Mouse (Mus musculus) monocyte, adult 5-6 weeks (primary cell): ENCODE measurements around the gene Syt5. TPM values are rescaled to one million over a fixed set of nuclear protein-coding genes. Genes with fewer than 3 reads are reported as not detected.

Experiments used
- ATAC-seq: fragments of 153-309, 156-312 bp; replicated peaks from 2 replicates; pipeline ENCODE4 v1.8.0; 2017; ENCODE audit warnings: mild to moderate bottlenecking; ENCODE audit not compliant: low TSS enrichment, insufficient number of reproducible peaks, severe bottlenecking, poor library complexity, low FRiP score
- total RNA-seq: library from RNA; stranded (forward); fragments of 200-1000, 200-491, 200-594 nt; gene quantifications from 3 replicates; pipeline ENCODE4 v1.2.3, GENCODE M21; 2017

Syt5 gene
- total RNA-seq, 1 experiment from 2014 or later, result not detected

DNA sequence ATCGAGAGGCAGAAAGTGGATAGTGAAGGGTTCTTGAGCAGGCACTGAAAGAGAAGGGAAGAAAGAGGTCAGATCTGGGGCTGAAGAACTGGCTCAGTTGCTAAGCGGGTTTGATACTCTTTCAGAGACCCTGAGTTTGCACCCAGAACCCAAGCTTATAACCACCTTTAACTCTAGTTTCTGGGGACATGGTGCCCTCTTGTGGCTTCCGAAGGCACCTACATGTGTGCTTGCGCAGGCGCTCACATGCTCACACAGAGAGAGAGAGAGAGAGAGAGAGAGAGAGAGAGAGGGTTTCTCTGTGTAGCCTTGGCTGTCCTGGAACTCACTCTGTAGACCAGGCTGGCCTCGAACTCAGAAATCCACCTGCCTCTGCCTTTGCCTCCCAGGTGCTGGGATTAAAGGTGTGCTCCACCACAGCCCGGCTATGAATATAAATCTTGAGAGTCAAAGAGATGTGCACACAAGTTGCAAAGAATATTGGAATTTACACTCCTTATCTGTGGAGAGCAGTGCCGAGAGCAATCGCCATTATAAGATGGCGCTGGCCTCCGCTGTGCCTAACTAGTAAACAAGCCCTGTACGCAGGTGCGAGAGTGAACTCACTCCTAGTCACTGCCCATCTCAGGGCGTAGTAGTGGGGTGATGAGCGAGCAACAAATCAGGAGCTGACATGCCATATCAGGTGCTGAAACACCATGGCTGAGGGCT, 23.0 kb downstream of the Syt5 start, which contains the start of gene Tnni3:
TSS of gene Tnni3 (minus strand) at position 18 of the 711 bp plus-strand sequence.
- peak; percentile 57; the same call in 1 of the 2 replicates for ATAC-seq

DNA sequence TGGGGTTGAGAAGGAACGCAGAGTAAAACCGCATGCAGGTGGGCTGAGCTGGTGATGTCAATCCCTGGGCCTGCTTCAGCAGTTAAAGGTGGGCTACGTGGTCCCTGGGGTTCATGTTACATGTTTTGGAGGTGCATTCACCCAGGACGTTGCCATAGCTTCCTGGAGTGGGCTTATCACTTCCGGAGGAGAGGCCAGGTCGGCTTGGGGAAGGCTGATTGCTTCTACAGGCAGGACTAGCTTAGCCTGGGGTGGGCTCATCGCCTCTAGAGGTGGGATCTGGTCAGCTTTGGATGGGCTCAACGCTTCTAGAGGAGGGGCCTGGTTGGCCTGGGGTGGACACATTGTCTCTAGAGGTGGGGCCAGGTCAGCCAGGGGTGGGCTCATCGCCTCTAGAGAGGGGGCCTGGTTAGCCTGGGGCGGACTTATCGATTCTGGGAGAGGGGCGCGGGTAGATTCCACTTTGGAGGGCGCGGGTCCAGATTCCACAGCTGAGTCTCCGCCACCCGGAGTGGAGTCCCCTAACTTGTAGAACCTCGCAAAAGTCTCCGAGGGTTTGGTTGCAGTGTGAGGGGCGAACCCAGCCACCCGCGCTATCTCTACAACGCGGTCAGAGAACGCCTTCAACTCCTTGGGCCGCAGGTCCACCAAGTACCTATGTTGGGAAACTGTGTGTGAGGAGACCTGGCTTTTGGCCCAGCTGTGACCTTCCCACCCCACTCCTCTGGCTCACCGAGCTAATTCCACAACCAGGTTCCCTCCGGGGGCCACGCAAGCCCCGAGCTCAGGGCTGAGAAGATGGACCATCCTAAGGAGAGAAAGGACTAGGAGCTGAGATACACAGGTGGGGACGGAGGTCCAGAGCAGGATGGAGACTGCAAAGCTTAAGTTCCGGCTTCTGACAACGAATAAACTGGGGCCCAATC, 23.9 kb downstream of the Syt5 start:
- no peak for ATAC-seq

DNA sequence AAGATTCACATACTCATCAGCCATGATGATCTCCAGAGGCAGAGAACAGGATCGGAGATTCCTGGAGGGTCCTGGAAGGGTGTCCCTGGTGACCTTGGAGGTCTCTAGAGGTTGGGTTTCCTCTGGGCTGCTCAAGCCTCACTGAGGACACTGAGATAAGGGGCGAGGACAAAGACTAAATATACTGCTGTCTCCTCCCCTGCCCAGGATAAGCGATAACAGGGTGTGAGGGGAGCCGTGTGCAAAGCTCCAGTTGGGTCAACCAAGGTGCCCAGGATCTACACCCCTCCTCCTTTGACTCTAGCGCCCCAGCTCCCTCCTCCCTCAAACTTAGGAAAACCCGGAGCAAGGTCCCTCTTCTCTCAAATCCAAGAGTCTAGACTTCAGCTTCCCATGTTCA, 25.0 kb downstream of the Syt5 start:
- no peak for ATAC-seq

DNA sequence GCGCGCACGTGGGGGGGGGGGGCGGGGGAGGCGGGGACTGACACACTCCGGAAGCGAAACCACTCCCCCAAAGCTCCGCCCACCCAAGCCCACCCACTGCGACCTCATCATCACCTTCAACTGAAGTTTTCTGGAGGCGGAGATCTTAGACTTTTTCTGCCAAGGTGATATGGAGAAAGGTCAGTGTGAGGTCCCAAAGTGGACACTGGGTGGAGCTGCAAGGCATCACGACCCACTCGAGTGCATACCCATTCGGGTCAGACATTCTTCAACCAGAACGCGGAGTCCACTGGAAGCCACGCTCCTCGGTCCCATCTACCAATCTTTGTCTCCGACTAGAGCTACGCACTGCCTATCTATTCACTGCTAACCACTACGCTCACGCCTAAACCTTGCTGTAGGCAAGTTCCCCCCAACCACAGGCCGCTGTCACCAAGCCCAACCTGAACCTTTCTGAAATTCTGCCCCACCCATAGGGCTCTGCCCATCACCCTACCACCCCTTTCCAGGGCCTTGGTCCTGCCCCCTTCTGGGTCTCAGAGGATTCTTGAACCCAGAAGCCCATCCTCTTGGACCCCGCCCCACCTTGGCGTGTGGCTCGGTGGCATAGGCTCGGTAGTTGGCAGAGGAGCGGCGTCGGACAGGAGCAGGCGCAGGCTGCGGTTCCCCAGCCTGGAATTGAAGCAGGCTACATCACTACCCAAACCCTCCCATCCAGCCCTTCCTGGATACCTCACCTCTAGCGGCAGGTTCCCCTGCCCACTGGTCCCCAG, 25.9 kb downstream of the Syt5 start:
- no peak for ATAC-seq

DNA sequence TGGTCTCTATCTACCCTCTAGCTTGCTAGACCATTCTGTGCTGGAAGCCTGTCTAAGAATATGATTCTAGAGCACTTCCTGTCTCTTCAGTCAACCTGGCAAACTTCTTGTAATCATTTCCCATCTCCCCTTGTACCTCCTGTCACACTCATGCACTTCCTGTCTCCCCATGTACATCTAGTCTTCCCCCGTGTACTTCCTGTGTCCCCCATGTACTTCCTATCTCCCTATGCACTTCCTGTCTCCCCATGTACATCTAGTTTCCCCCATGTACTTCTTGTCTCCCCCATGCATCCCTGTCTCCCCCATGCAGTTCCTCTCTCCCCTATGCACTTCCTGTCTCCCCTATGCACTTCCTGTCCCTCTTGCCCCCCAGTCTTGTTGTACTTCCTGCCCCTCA, 28.9 kb downstream of the Syt5 start:
- ATAC-seq, result no peak

DNA sequence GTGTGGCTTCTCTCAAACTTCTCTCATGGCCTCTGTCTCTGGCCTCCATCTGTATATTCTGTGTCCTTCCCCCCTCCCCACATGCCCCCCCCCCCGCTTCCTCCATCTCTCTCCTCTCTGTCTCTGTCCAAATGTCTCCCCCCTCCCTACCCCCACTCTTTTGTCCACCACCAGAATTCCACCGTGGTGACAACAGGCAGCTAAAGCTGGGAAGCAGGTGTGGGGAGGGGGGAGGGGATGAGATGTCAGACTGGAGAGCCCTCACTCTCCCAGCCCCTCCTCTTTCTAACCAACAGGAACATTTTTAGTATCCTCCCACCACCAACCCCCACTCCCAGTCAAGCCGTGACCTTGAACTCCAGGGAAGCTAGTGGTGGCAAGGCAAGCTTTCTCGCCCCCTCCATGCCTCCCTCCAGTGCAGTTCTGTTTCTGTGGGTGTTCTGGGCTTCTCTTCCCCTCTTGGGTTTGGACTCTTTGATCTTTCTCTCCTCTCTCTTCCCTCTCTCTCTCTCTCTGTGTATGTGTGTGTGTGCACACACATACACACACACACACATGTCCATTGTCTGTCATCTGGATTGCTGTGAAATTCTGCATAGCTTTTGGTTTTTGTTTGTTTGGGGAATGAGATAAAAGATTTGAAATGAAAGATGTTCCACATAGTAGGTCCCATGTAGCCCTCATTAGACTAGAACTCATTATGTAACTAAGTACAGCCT, 30.9 kb downstream of the Syt5 start, which contains the start of gene Tnnt1:
TSS of gene Tnnt1 (minus strand) at position 51 of the 719 bp plus-strand sequence.
- ATAC-seq, result no peak

DNA sequence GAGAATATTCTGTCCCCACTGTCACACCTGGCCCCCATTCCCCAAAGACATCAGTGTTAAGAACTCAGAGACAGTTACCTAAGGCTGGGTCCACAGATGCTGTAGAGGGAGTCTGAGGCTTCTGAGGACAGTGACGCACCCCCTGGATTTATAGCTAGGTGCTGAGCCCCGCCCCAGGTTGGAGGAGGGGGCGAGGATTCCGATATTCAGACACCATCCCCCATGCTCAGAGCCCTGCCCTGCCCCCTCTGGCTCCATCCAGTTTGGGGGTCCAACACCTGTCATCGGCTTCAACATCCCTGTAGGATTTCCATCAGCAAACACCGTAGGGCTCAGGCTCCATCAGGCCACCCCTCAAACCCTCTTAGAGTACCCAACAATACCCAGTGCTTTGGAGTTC, 31.5 kb downstream of the Syt5 start:
- ATAC-seq, result no peak

DNA sequence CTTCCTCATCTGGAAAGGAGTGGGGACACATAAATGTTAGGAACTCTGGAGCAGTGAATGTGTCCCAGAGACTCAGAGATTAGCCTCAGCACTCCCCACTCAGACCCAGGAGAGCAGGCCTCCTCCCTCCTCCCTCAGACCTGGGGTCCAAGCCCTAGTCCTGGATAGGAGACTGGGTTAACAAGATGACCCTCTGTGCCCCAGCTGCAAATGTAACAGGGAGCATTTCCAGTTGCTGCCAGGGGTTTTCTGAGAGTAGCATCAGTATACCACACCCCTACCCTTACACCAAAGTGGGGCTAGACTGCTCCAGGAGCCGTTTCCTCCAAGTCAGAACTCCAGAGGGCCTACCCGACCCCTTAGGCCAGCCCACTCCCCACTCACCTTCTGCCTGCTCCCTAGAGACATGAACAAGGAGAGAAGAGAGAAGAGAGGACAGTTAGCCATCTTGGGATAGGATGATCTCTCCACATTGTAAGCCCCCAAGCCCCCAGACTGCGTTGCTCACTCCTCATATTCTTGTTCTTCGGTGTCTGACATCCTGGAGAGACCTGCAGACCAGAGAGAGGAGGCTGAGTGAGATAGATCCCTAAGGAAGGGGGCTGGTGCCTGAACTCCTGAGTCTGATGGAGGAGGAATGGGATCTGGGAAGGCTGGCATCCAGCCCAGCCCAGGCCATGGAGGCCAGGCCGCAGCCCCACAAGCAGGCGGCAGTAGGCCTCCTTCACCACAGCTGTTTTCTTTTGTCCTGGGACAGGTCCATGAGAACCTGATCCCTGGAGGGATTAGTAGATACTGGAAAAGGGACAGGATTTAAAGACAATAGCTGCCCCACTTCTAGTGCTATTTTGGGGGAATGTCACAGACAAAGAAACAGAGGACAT, 33.3 kb downstream of the Syt5 start:
- no peak for ATAC-seq

DNA sequence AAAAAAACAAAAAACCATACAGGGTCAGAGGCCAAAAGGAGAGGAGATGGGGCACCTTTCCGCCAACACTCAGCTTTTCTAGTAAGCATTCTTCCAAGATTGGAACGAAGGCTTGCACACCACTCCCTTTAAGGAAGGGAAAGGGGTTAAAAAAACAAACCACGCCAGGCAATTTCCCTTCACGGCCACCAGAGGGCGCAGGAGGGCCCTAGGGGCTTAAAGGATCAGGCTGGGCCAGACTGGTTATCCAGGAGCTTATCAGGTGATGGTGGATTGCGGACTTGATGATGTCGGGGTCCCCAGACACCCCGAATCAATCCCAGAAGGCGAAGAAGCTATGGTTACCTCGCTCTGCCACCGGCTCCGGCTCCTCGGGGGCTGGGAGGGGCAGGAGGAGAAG, 34.1 kb downstream of the Syt5 start:
- peak; percentile 60 for ATAC-seq

DNA sequence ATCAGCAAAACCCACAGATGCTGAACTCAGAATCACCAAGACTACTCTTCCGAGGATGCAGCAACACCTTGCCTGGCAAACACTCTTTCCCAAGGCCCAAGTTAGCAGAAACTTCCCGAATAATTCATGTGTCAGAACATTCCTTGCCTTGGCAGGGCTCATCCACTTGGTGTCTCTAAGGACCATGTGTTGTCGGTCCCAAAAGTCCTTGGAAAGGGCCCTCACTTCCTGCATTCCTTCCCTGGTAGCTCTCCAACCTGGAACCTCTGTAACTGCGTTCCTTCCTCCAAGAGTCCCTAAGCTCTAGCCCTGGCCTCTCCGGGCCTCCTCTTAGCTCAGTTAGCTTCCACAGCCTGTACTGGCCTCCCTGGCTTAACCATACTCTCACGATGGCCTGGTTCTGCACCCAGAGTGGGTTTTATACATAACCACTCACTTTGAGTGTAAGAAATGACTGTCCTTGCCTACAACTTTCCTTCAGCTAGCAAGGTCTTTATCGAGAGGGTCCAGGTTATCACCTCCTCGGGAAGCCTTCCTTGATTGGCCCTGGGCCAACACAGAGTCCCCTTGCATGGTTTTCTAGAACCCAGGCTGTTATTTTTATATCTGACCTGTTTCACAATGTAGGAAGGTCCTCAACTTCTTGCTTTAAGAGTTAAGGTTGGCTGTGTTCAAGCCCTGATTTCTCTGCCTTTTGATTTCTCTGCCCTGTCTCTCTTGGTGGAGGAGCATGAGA, 35.7 kb downstream of the Syt5 start:
- no peak for ATAC-seq

DNA sequence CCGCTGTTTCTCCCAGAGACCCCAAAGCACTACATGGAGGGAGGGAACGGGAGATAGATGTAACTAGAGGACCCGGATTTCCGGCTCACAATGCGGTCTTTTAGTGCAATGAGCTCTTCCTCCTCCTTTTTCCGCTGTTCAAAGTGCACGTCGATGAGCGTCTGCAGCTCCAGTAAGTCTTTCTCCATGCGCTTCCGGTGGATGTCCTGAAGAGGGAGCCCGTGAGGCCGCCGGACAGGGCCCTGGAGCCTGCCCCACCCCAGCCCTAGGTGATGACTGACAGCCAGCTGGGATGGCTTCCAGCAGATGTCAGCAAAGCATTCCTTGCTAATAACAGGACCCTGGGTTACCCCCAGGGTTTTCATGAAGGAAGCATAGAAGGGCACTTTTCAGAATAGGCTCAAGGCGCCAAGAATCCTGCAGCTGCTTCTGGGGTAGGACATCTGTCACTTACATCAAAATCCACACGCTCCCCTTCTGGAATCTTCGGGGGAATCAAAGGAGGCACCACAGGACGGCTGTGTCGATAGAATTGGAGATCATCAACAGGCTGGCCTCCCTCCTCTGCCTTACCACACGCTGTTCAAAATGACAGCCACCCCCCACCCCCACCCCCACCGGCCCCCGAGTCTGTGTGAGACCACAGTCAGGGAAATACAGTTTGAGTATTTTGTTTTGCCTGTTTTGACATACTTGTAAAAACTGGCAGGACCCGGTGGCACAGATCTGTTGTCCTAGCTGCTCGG, 37.3 kb downstream of the Syt5 start:
- peak; percentile 78 for ATAC-seq

DNA sequence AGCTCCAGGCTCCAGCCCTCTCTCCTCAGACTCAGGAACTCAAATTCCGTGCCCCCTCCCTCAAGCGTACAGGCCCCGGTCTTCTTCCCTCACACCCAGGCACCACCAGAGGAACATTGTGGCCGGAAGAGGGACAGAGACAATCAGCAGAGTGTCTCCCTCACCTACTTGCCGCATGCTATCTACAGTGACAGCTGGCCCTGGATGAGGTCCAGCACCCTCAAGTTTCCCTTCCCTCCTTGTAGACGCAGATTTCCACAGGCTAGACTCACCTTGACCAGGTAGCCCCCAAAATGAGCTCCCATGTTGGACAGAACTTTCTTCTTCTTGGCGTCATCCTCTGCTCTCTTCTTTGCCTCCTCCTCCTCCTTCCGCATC, 38.6 kb downstream of the Syt5 start:
- ATAC-seq, result no peak

DNA sequence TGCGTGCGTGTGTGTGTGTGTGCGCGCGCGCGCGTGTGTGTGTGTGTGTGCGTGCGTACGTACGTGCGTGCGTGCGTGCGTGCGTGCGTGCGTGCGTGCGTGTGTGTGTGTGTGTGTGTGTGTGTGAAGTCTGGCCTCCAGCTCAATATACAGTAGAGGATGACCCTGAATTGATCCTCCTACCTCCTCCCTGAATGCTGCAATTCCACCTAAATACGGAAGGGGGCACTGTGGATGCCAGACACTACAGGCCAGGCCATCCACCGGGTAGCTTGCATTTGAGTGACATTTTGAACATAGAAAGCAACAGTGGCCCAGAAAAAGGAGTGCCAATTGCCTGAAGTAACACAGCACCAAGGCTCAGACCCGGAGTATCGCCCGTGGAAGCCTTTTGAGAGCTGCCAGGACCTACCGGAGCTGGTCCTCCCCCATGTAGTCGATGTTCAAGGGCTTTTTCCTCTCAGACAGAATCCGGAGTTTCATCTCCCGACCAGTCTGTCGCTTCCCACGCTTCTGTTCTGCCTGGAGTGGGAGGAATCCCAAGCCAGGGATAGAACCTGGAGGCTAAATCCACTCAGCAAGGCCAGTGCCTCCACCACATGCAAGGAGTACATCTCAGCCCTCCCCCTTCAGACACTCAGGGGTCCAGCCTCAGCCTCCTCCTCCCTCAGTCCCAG, 39.1 kb downstream of the Syt5 start:
- no peak for ATAC-seq

DNA sequence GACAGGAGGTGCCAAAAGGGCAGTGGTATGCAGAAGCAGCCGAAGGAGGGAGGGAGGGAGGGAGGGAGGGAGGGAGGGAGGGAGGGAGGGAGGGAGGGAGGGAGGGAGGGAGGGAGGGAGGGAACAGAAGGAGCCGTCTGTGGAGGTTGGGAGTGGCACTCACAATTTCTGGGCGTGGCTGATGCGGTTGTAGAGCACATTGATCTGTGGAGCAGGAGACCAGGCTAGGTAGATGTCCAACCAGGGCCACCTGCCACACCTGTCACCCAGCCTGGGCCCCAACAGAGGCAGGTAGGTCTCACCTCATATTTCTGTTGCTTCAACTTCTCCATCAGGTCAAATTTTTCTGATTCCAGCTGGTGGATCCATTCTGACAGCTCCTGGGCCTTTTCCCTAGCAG, 40.1 kb downstream of the Syt5 start:
- no peak for ATAC-seq

DNA sequence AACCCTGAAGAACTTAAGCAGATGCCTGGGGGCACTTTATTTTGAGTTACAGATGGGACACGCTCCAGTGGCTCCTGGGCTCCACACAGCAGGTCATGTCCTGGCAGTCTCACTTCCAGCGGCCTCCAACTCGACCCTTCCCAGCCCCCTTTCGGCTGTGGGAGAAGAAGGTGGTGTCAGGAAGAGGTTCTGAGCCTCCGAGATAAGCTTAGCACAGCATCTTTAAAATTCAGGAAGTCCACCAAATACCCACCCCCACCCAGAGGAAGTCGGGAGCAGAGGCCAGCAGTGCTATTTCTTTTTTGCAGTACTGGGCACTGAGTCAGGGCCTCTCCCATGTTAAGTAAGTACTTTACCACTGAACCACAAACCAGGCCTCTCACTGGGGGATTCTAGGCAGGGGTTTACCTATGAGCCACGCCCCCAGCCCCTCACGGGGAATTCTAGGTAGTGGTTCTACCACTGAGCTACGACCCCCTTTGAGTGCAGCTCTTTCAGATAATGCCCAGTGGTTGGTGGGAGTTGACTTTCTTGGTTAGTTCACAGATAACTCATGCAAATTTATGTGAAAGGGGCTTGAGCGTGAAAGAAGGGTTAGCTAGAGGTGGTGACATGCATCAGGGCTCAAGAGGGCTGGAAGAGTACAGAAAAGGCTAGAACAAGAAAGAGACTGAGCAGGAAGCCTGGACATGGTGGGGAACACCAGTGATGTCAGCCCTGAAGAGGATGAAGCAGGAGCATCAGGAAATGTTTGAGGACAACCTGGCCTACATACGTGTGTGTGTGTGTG, 42.5 kb downstream of the Syt5 start:
- ATAC-seq, result peak; percentile 44; the same call in 1 of the 2 replicates
